Mouse (Mus musculus): ENCODE data around the gene Zmym6.
A peak's percentile ranks its signal among the peaks of the same experiment; 100 is the strongest.

Gene Zmym6

DNA sequence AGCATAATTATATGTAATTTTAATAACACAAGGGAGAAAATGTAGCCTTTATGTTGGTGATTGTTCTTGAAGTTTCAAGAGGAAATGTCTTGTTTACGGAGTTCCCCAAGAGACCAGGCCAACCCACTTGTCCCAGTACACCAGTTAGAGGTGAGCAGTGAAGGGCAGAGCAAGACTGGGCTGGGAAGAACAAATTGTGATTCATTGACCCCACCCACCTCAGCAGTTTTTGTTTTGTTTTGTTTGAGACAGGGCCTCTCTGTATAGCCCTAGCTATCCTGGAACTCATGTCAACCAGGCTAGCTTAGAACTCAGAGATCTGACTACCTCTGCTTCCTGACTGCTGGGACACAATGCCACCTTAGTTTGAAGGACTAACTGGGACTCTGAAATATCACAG lies 47.1 kb downstream of the Zmym6 start:
- DNase-seq (ENCODE audit: low spot score) = no peak

- peak; percentile 80 for DNase-seq (ENCODE audit: low spot score)
These were observed 48.8 kb downstream of the Zmym6 start for GRCm38 (mm10) chr4:127125834-127126463.

GRCm38 (mm10) chr4:127134687-127135086 lies 57.5 kb downstream of the Zmym6 start:
- DNase-seq (ENCODE audit: low spot score) = no peak

- DNase-seq (ENCODE audit: low spot score) = no peak
These were observed 60.4 kb downstream of the Zmym6 start for GRCm38 (mm10) chr4:127137591-127137990.

- no peak for DNase-seq (ENCODE audit: low spot score)
These were observed 61.3 kb downstream of the Zmym6 start for GRCm38 (mm10) chr4:127138486-127138885.

GRCm38 (mm10) chr4:127150031-127150430 lies 72.8 kb downstream of the Zmym6 start:
- DNase-seq (ENCODE audit: low spot score) = no peak

DNA sequence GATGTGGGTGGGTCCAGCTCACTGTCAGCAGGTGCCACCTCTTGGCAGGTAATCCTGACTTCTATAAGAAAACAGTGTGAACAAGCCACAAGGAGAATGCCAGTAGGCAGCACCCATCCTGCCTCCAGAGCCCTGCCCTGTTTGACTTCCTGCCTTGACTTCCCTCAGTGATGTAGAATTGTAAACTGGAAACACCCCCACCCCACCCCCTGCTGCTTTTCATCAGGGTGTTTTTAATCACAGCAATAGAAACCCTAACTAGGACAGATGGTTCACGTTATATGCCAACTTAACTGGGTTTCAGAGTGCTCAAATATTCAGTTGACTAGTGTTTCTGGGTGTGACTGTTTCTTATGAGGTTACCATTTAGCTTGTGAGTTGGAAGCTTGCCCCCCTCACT lies 76.2 kb downstream of the Zmym6 start:
- no peak for DNase-seq (ENCODE audit: low spot score)

DNA sequence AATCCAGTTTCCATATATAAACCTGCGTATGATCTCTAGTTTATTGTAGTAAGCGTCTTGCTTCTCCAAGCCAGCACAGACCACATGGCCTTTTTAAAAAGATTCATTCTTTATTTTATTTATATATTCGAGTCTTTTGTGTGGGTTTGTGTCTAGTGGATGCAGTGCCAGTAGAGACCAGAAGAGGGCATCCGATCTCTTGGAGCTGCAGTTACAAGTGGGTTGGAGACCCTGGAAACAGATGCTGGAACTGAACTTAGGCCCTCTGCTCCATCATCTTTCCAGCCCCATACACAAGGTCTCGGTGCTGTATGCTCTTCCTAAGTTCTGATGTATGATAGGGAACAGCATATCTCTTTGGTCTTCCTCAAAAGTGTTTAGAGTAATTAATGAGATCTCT lies 78.6 kb downstream of the Zmym6 start:
- DNase-seq (ENCODE audit: low spot score) = no peak

DNA sequence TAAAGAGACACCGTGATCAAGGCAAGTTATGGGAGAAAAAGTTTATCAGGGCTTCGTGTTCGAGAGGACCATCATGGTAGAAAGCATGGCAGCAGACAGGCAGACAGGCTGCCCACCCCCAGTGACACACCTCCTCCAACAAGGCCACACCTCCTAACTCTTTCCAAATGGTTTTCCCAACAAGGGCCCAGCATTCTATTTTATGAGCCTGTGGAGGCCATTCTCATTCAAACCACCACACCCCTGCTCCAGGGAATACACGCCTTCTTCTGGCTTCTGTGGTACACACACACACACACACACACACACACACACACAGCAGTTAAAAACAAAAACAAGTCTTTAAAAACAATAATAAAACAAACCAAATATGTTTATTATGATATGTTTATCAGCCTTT lies 80.6 kb downstream of the Zmym6 start:
- DNase-seq (ENCODE audit: low spot score) = no peak

GRCm38 (mm10) chr4:127163926-127164325 lies 86.7 kb downstream of the Zmym6 start:
- no peak for DNase-seq (ENCODE audit: low spot score)

GRCm38 (mm10) chr4:127167096-127167495 lies 89.9 kb downstream of the Zmym6 start:
- DNase-seq (ENCODE audit: low spot score) = no peak

DNA sequence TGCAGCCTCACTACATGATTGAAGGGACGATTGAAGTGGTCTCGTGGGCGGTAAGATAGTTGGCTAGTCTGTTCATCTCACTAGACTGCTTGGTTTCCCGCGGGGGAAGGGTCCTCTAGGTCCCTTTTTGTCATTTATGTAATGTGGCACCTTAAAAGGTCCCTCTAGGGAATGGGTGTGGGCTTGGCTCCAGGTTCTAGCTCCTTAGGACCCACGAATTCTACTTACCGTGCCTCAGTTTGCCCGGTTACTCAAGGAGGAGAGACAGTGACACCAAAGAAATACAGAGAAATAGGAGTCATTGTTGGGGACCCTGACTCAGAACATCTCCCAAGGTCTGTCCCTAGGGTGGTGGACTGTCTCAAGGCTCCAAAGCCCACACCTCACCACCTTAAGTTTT lies 90.5 kb downstream of the Zmym6 start:
- DNase-seq (ENCODE audit: low spot score) = no peak

DNA sequence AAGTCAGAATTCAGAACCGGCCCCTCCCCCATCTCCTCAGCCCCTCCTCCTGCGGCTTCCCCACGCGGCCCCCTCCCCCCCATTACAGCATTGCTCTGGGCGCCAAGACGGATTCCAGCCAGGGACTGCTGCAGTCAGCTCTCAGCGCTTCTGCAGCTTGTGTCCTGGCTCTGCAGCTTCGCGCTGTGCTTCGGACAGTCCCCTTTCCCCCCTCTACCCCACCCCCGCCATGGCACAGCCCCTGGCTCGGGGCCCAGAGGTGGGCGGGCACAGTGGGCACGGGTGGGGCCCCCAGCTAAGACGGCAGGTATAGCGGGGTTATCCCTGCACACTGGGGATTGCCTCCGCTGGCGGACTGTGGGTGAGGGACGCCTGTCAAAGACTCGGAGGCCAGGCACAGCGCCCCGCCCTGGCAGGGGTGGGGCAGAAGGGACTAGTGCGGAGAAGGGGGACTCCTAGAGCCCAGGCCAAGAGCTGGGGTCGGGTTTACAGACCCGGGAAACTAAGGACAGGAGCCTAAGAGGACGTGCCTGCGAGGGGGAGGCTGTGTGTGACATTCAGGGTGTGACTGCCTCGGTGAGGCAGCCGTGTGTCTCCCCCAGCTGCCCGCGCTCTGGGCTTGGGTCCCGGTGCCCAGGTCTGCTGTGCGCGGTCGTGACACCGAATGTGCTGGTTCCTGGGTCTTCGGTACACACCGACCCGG lies 91.2 kb downstream of the Zmym6 start:
- peak; percentile 9 for DNase-seq (ENCODE audit: low spot score)

GRCm38 (mm10) chr4:127168914-127169345 lies 91.7 kb downstream of the Zmym6 start, which contains the start of gene Dlgap3:
TSS of gene Dlgap3 (plus strand) at chr4:127169204.
- no peak for DNase-seq (ENCODE audit: low spot score)

DNA sequence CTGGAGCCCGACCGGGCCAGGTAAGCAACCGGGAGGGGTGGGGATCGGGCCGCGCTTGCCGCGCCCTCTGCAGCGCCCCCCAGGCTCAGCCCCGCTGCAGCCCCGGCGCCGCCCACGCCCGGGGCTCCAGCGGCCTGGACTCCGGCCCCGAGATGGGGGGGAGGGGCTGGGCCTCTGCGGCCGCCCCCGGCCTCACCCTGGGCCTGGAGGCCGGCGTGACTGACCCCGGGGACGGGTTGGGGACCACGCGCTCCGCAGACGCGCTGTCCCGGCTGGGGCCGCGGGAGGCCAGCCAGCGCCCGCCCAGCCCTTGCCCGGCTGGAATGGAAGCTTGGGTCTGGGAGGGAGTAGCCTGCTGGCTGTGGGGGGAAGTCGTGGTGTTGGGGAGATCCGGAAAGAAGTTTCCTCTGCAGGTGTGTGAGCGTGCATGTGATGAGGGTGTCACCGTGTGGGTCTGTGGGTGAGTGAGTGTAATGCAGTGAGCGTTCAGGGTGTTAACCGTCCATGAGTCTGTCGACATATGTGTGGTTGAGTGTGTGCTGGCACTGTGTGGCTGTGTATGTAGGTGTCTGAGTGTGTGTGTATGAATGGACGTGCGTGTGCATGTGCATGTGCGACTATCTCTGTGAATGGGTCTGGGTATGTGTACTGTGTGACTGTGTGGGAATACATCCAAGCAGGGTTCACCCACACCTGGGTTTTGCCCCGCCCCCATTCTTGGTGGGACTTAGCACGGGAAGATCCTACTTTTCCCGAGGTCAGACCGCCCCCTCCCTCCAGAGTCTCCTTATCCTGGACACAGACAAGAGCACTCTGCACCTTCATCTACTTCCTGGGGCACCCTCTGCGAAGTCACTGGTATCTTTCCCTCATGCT lies 92.4 kb downstream of the Zmym6 start:
- no peak for DNase-seq (ENCODE audit: low spot score)

- no peak for DNase-seq (ENCODE audit: low spot score)
These were observed 93.7 kb downstream of the Zmym6 start for GRCm38 (mm10) chr4:127170866-127171265.

DNA sequence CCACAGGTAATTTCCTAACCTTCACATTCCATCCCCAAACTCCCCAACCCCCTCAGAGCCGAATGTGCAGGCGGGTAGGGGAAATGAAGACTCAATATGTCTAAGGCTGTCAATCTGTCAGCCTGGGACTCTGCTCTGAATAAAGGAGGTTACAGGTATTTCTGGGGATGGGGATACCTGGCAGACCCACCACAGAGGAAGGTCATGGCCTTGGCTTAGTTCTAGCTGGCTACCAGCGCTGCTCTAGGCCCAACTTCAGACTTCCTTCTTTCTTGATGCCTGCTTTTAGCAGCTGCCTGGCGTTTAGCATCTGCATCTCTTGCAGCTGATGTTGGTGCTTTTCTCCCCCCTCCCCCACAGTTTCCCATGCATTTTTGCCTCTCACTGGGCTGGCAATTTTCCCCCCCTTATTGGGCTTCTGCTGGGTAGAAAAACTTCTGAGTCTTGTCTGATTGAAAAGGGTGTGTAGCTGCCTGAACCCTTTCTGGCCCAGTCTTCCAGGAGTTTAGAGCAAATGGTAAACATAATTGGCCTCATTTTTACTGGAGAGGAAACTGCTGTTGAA lies 94.2 kb downstream of the Zmym6 start:
- DNase-seq (ENCODE audit: low spot score) = no peak

DNA sequence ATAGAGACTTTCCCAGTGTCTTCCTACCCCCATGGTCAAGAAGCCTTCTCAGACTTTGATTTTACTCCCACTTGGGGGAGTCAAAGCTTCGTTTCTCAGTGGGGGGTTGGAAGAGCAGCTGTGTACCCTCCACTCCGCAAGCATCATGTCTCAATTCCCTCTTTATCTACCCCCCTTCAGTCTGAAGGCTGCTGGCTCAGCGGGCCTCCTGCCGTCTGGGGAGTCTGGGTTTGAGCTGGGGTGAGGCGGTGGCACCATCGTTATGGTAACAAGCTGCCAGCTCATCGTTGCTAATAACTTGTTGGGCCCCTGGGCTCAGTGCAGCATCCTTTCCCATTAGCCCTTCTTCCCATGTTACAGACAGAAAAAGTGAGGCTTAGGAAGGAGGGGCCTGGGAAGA lies 94.9 kb downstream of the Zmym6 start:
- DNase-seq (ENCODE audit: low spot score) = no peak

DNA sequence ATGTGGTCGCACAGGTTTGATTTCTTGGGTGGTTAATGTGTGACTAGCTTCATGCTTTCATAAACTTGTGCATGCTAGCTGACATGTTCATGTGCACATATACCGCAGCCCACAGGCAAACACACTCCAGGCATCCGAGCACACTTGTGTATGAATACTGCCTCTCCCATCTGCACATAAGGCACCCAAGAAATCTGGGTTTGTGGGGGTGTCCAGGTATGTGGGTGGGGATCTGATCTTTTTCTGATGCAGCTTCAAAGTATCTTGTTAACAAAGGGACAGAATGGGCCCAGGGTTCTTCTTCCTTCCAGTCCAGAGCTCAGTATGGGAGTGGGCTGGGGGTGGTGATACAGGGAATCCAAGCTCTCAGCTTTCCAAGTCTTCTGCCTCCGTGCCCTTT lies 95.4 kb downstream of the Zmym6 start:
- no peak for DNase-seq (ENCODE audit: low spot score)

DNA sequence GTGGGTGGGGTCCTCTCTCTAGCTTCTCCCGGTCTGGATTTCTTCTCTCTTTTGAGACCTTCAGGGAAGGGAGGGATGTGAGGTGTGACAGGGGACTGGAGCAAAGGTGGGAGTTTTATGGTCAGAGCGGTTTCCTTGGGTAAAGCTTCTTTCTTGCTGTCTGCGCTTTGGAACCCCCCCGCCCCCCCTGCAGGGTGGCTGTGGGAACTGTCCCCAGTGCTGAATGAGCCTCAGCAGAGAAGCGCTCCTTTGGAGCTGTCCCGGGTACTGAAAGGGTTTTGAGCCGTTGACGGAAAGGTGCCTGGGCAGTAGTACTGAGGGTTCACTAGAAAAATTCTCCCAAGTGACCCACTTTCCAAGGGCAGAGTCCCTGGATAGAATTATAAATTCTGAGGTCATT lies 96.3 kb downstream of the Zmym6 start:
- DNase-seq (ENCODE audit: low spot score) = peak; percentile 16
